Mouse (Mus musculus) erythroblast, embryonic 14.5 days (primary cell): ENCODE measurements around the gene Snap91.

ENCODE experiments used
- GATA1 ChIP-seq: IDR thresholded peaks from 2 replicates; pipeline ENCODE4 v1.6.1; 2012; ENCODE audit warnings: low read length, inconsistent platforms, mixed read lengths
- TAL1 ChIP-seq: IDR thresholded peaks from 3 replicates; pipeline ENCODE4 v1.6.1; 2012; ENCODE audit warnings: low read length, inconsistent platforms, mixed read lengths

- no peak for TF ChIP-seq GATA1
- no peak for TF ChIP-seq TAL1
These were observed 99.0 kb downstream of the Snap91 start for GRCm38 (mm10) chr9:86781426-86781825.
